Mouse (Mus musculus): ENCODE measurements at regions not wholly inside any gene's neighbourhood (a gene's known extent, or its start where the extent isn't known, plus 50 kb on each side); places are given as distances from the start of the nearest gene placed in this dataset.
A peak's percentile ranks its signal among the peaks of the same experiment; 100 is the strongest.

- no peak for ATAC-seq
- Histone ChIP-seq H3K27me3 (no peaks in the 10 kb centered on the region), H3K27ac (no peak overlapping the region), H3K36me3 (ENCODE audit: poor library complexity, severe bottlenecking) (no peaks in the 10 kb centered on the region), H3K4me1 (0 out of 2 replicates have a peak, but pooled peaks cover 3% of the 10 kb centered on the region), H3K4me2 (no peak overlapping the region), H3K9ac (no peak overlapping the region), H3K9me3 (replicated peaks) (no peaks in the 10 kb centered on the region), H3K4me3 (no peak overlapping the region)
- 95% methylated on average over 5 of the region's 5 CpGs for WGBS
Measured at GRCm38 (mm10) chr12:26184701-26185460, 230.2 kb downstream of the Rnf144a start.

- Histone ChIP-seq H3K4me1 (0 out of 2 replicates have a peak, but pooled peaks cover 3% of the 10 kb centered on the region), H3K4me2 (no peak overlapping the region), H3K4me3 (no peak overlapping the region), H3K36me3 (ENCODE audit: poor library complexity, severe bottlenecking) (no peaks in the 10 kb centered on the region), H3K9ac (no peak overlapping the region), H3K27me3 (no peaks in the 10 kb centered on the region), H3K27ac (no peak overlapping the region), H3K9me3 (replicated peaks) (no peaks in the 10 kb centered on the region)
- WGBS = 92% methylated on average over 2 of the region's 2 CpGs
- no peak for ATAC-seq
Measured at GRCm38 (mm10) chr12:26183021-26183420, 232.0 kb downstream of the Rnf144a start.

- Histone ChIP-seq H3K27me3 (no peaks in the 10 kb centered on the region), H3K9ac (no peak overlapping the region), H3K27ac (no peak overlapping the region), H3K4me3 (no peak overlapping the region), H3K4me2 (no peak overlapping the region), H3K4me1 (0 out of 2 replicates have a peak, but pooled peaks cover 3% of the 10 kb centered on the region), H3K36me3 (ENCODE audit: poor library complexity, severe bottlenecking) (no peaks in the 10 kb centered on the region), H3K9me3 (replicated peaks) (no peaks in the 10 kb centered on the region)
- no peak for ATAC-seq
- WGBS = 65% methylated on average over 7 of the region's 7 CpGs
Measured at GRCm38 (mm10) chr12:26180846-26181245, 234.2 kb downstream of the Rnf144a start.

- Histone ChIP-seq H3K36me3 (ENCODE audit: poor library complexity, severe bottlenecking) (no peaks in the 10 kb centered on the region), H3K27me3 (no peaks in the 10 kb centered on the region), H3K4me1 (0 out of 2 replicates have a peak, but pooled peaks cover 3% of the 10 kb centered on the region), H3K4me2 (no peak overlapping the region), H3K4me3 (no peak overlapping the region), H3K9ac (no peak overlapping the region), H3K9me3 (replicated peaks) (no peaks in the 10 kb centered on the region), H3K27ac (no peak overlapping the region)
- ATAC-seq = no peak
- 68% methylated on average over 10 of the region's 10 CpGs for WGBS
Measured at GRCm38 (mm10) chr12:26176231-26176662, 238.8 kb downstream of the Rnf144a start.

GRCm38 (mm10) chr12:26163416-26163815 is 251.6 kb downstream of the Rnf144a start:
- ATAC-seq = no peak
- WGBS = 76% methylated on average over 3 of the region's 3 CpGs
- Histone ChIP-seq H3K9me3 (replicated peaks) (no peaks in the 10 kb centered on the region), H3K9ac (no peak overlapping the region), H3K27ac (no peak overlapping the region), H3K4me2 (no peak overlapping the region), H3K4me3 (no peak overlapping the region), H3K36me3 (ENCODE audit: poor library complexity, severe bottlenecking) (no peaks in the 10 kb centered on the region), H3K4me1 (no peaks in the 10 kb centered on the region), H3K27me3 (no peaks in the 10 kb centered on the region)

DNA sequence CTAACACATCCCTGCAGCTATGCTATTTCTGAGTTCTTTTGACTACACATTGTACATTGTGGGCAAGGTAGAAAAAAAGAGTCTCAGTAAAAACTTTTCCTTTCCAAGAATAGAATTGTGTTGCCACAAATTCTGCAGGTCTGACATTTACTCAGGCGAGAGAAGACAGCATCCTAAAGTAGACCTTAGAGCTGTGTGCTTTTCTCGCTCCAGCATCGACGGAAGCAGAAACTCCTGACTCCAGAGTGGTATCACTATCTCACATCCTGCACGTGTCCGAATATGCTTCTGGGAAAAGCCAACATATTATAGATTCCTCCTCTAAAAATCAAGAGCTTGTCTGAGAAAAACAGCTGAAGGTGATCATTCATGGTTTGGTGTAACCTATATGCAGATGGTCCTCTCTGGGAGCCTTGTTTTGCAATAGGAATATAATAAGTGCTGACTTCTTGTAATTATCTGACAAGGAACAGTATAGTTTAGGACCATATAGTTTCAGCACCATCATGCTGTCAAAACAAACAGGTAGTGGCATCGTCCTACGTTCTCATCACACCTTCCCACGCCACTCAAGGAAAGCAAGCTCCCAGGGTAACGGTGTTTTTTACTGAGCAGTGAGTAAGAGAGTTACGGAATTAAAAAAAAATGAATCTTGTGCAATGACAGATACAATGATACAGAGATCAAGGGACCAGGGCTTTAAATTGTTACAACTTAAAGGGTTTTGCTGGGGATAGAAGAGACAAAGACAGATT is 254.0 kb downstream of the Rnf144a start:
- H3K36me3 ChIP-seq (ENCODE audit: poor library complexity, severe bottlenecking) = no peaks in the 10 kb centered on the region
- H3K27ac ChIP-seq = no peak overlapping the region
- no peak overlapping the region for H3K9ac ChIP-seq
- no peak overlapping the region for H3K4me2 ChIP-seq
- ATAC-seq = no peak
- no peaks in the 10 kb centered on the region for H3K9me3 ChIP-seq (replicated peaks)
- no peaks in the 10 kb centered on the region; the same call in 1 of the 2 replicates for H3K4me1 ChIP-seq
- no peaks in the 10 kb centered on the region for H3K27me3 ChIP-seq
- 94% methylated on average over 11 of the region's 11 CpGs for WGBS
- no peak overlapping the region for H3K4me3 ChIP-seq

- no peak overlapping the region for H3K9ac ChIP-seq
- H3K4me1 ChIP-seq = no peaks in the 10 kb centered on the region; the same call in 1 of the 2 replicates
- H3K4me3 ChIP-seq = no peak overlapping the region
- H3K9me3 ChIP-seq (replicated peaks) = no peaks in the 10 kb centered on the region
- no peaks in the 10 kb centered on the region for H3K36me3 ChIP-seq (ENCODE audit: poor library complexity, severe bottlenecking)
- 36% methylated on average over 8 of the region's 8 CpGs for WGBS
- no peaks in the 10 kb centered on the region for H3K27me3 ChIP-seq
- no peak overlapping the region for H3K27ac ChIP-seq
- no peak overlapping the region for H3K4me2 ChIP-seq
- ATAC-seq = no peak
Measured at GRCm38 (mm10) chr12:26152992-26153391, 262.1 kb downstream of the Rnf144a start.

- Histone ChIP-seq H3K4me3 (no peak overlapping the region), H3K4me1 (0 out of 2 replicates have a peak, but pooled peaks cover 3% of the 10 kb centered on the region), H3K4me2 (no peak overlapping the region), H3K27ac (no peak overlapping the region), H3K36me3 (ENCODE audit: poor library complexity, severe bottlenecking) (no peaks in the 10 kb centered on the region), H3K9ac (no peak overlapping the region), H3K27me3 (no peaks in the 10 kb centered on the region), H3K9me3 (replicated peaks) (no peaks in the 10 kb centered on the region)
- no peak for ATAC-seq
- 70% methylated on average over 3 of the region's 3 CpGs for WGBS
Measured at GRCm38 (mm10) chr12:26146336-26146735, 268.7 kb downstream of the Rnf144a start.

DNA sequence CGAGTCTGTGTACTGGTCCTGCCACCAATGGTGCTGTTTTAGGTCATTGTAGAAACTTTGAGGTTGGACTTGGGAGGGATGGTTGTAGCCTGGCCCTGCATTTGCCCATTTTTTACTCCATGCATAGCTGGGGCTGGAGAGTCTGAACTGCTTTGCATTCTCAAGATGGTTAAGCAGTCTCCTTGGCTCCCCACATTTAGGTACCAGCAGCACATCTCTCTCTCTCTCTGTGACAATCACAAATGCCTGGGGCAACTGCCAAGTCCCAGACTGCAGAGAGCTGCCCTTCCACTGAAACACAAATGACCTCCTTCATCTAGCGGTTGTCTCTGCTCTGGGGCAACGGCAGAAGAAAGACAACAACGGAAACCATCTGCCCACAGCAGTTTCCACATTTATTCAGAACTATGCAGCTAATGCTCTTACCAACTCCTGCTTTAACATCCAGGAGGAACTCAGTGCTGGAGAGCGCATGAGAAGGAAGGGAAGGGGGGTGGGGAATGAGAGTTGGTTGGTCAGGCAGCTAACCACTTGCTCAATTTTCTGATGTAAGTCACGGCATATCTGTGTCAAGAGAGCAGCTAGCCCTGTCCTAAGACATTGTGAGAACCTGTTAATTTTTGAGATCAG is 269.9 kb downstream of the Rnf144a start:
- 65% methylated on average over 6 of the region's 6 CpGs for WGBS
- Histone ChIP-seq H3K4me1 (0 out of 2 replicates have a peak, but pooled peaks cover 3% of the 10 kb centered on the region), H3K27ac (no peak overlapping the region), H3K27me3 (no peaks in the 10 kb centered on the region), H3K4me3 (no peak overlapping the region), H3K36me3 (ENCODE audit: poor library complexity, severe bottlenecking) (no peaks in the 10 kb centered on the region), H3K9ac (no peak overlapping the region), H3K4me2 (no peak overlapping the region), H3K9me3 (replicated peaks) (no peaks in the 10 kb centered on the region)
- ATAC-seq = no peak

GRCm38 (mm10) chr12:26144616-26145015 is 270.4 kb downstream of the Rnf144a start:
- no peak for ATAC-seq
- H3K9ac ChIP-seq = no peak overlapping the region
- H3K9me3 ChIP-seq (replicated peaks) = no peaks in the 10 kb centered on the region
- no peak overlapping the region for H3K4me2 ChIP-seq
- no peak overlapping the region for H3K27ac ChIP-seq
- no peaks in the 10 kb centered on the region for H3K36me3 ChIP-seq (ENCODE audit: poor library complexity, severe bottlenecking)
- H3K4me1 ChIP-seq = 0 out of 2 replicates have a peak, but pooled peaks cover 3% of the 10 kb centered on the region
- H3K27me3 ChIP-seq = no peaks in the 10 kb centered on the region
- no peak overlapping the region for H3K4me3 ChIP-seq
- WGBS = 51% methylated on average over 3 of the region's 3 CpGs

DNA sequence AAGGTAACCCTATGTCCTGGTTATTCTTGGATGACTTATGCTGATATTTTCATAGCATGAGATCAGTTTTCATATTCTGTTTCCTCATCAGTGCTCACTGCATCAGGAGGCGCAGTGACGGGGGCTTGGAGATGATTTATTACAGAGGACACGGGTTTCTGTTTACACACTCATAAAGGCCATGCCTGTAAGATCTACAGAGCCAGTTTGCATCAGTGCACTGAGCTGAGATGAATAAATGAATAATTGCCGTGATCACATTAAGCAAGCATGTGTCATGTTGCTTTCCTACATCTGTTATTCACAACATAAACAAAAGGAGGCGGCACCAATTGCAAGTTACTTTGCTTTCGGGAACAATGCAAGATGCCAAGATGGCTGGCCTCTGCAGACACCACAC is 271.6 kb downstream of the Rnf144a start:
- Histone ChIP-seq H3K9me3 (replicated peaks) (no peaks in the 10 kb centered on the region), H3K36me3 (ENCODE audit: poor library complexity, severe bottlenecking) (no peaks in the 10 kb centered on the region), H3K9ac (no peak overlapping the region), H3K27me3 (no peaks in the 10 kb centered on the region), H3K4me1 (0 out of 2 replicates have a peak, but pooled peaks cover 3% of the 10 kb centered on the region), H3K4me3 (no peak overlapping the region), H3K27ac (no peak overlapping the region), H3K4me2 (no peak overlapping the region)
- WGBS = 47% methylated on average over 6 of the region's 6 CpGs
- ATAC-seq = peak; percentile 74

DNA sequence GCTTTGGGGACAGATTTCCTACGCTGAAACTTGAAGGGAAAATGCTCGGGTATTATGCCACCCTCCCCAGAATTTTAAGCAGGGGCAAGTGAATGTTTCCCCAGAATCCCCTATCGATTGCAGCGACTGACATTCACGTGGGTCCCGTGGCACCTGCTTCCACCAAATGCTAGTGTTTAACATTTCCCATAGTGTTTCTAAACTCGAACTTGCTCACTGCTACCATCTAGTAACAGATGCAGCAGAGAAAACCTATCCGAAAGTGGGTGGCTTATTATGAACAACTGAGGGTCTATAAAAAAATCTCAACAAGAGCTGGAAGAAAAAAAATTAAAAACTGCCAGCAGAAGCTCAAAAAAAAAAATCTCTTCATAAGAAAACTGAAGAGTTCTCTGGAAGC is 284.2 kb downstream of the Rnf144a start:
- no peak overlapping the region for H3K4me3 ChIP-seq
- no peak overlapping the region for H3K4me2 ChIP-seq
- no peak for ATAC-seq

More for the DNA sequence above, 284.2 kb downstream of the Rnf144a start:
- no peaks in the 10 kb centered on the region for H3K9me3 ChIP-seq (replicated peaks)
- 89% methylated on average over 8 of the region's 8 CpGs for WGBS
- H3K36me3 ChIP-seq (ENCODE audit: poor library complexity, severe bottlenecking) = no peaks in the 10 kb centered on the region
- no peaks in the 10 kb centered on the region for H3K27me3 ChIP-seq
- H3K4me1 ChIP-seq = peaks cover 9% of the 10 kb centered on the region; the same call in 1 of the 2 replicates
- no peak overlapping the region for H3K27ac ChIP-seq
- H3K9ac ChIP-seq = no peak overlapping the region

Measured in forebrain, embryonic 13.5 days (tissue).